Mouse (Mus musculus) ES-Bruce4 (cell line): ENCODE measurements around the gene Manbal.

ENCODE experiments used
- CTCF ChIP-seq: IDR thresholded peaks from one replicate; pipeline ENCODE4 v1.8.1; 2011; ENCODE audit warnings: low read depth, low read length
- EP300 ChIP-seq: IDR thresholded peaks from 2 replicates; pipeline ENCODE4 v1.6.1; 2011; ENCODE audit warnings: low read depth, low read length; ENCODE audit not compliant: insufficient read depth
- POLR2A ChIP-seq: IDR thresholded peaks from one replicate; pipeline ENCODE4 v1.8.1; 2011; ENCODE audit warnings: low read length; ENCODE audit not compliant: insufficient read depth

GRCm38 (mm10) chr2:157441363-157441762 lies 74.0 kb downstream of the Manbal start:
- TF ChIP-seq POLR2A (no peak), CTCF (peak; percentile 31), EP300 (no peak)
